Mouse (Mus musculus): ENCODE data around the gene Exoc6b. TPM values are rescaled to one million over a fixed set of nuclear protein-coding genes. Genes with fewer than 3 reads are reported as not detected.
"Not testable (repeated sequence)": the region's sequence is repeated elsewhere in the genome, so short reads cannot be mapped to it uniquely, and the experiment has no call there.

The Exoc6b gene
- 46.8 and 52.2 TPM in 2 replicates for polyA plus RNA-seq (2015; fragmentation: Nextera tagmentation; extraction: Ambion mirVana)

- no peaks in the 10 kb centered on the region for H3K36me3 ChIP-seq
- peak within 1 kb of the TSS; percentile 90 for H3K27ac ChIP-seq
- 1% methylated on average over 63 of the region's 63 CpGs for WGBS
- H3K9me3 ChIP-seq, result no peaks in the 10 kb centered on the region
- peaks cover 27% of the 10 kb centered on the region for H3K4me1 ChIP-seq (replicated peaks)
- H3K9ac ChIP-seq (replicated peaks), result peak within 1 kb of the TSS; percentile 93
- H3K27me3 ChIP-seq, result peaks cover 6% of the 10 kb centered on the region; the same call in 1 of the 2 replicates
- peak within 1 kb of the TSS; percentile 72 for H3K4me2 ChIP-seq (replicated peaks)
- peak within 1 kb of the TSS; percentile 94 for H3K4me3 ChIP-seq (replicated peaks)
- peak; percentile 95 for ATAC-seq
Observed at GRCm38 (mm10) chr6:85069023-85069985, at the start of gene Exoc6b. Gene Exoc6b, minus strand, starts transcription at chr6:85069513.

GRCm38 (mm10) chr6:85117545-85118511 is 48.5 kb upstream of the Exoc6b start:
- 50% methylated on average over 11 of the region's 11 CpGs for WGBS
- peak; percentile 50; the same call in 1 of the 2 replicates for ATAC-seq
- H3K36me3 ChIP-seq; H3K4me2 ChIP-seq (replicated peaks); H3K9me3 ChIP-seq; H3K4me1 ChIP-seq (replicated peaks); H3K9ac ChIP-seq (replicated peaks); H3K27me3 ChIP-seq; H3K4me3 ChIP-seq (replicated peaks); H3K27ac ChIP-seq: not testable (repeated sequence)

- Histone ChIP-seq H3K27ac (no peak overlapping the region), H3K4me3 (replicated peaks) (no peak overlapping the region), H3K27me3 (no peaks in the 10 kb centered on the region), H3K9ac (replicated peaks) (no peak overlapping the region), H3K36me3 (no peaks in the 10 kb centered on the region), H3K9me3 (no peaks in the 10 kb centered on the region), H3K4me1 (replicated peaks) (no peaks in the 10 kb centered on the region), H3K4me2 (replicated peaks) (no peak overlapping the region)
- no peak for ATAC-seq
- 88% methylated on average over 10 of the region's 10 CpGs for WGBS
Observed at GRCm38 (mm10) chr6:85105033-85105615, 35.8 kb upstream of the Exoc6b start.

- no peak overlapping the region for H3K4me3 ChIP-seq (replicated peaks)
- 94% methylated on average over 3 of the region's 3 CpGs for WGBS
- no peak overlapping the region for H3K9ac ChIP-seq (replicated peaks)
- H3K36me3 ChIP-seq, result no peaks in the 10 kb centered on the region
- no peaks in the 10 kb centered on the region for H3K27me3 ChIP-seq
- no peaks in the 10 kb centered on the region for H3K9me3 ChIP-seq
- H3K4me1 ChIP-seq (replicated peaks), result no peaks in the 10 kb centered on the region
- H3K4me2 ChIP-seq (replicated peaks), result no peak overlapping the region
- H3K27ac ChIP-seq, result no peak overlapping the region
- no peak for ATAC-seq
Observed at GRCm38 (mm10) chr6:85103321-85103720, 34.0 kb upstream of the Exoc6b start.

GRCm38 (mm10) chr6:85096441-85096840 is 27.1 kb upstream of the Exoc6b start:
- Histone ChIP-seq H3K36me3 (no peaks in the 10 kb centered on the region), H3K4me2 (replicated peaks) (no peak overlapping the region), H3K27me3 (no peaks in the 10 kb centered on the region), H3K9me3 (no peaks in the 10 kb centered on the region), H3K27ac (no peak overlapping the region), H3K9ac (replicated peaks) (no peak overlapping the region), H3K4me3 (replicated peaks) (no peak overlapping the region), H3K4me1 (replicated peaks) (no peaks in the 10 kb centered on the region)
- no peak for ATAC-seq
- 77% methylated on average over 2 of the region's 2 CpGs for WGBS

- Histone ChIP-seq H3K27ac (no peak overlapping the region), H3K9ac (replicated peaks) (no peak overlapping the region), H3K4me1 (replicated peaks) (no peaks in the 10 kb centered on the region), H3K4me2 (replicated peaks) (no peak overlapping the region), H3K27me3 (no peaks in the 10 kb centered on the region), H3K36me3 (no peaks in the 10 kb centered on the region), H3K4me3 (replicated peaks) (no peak overlapping the region), H3K9me3 (no peaks in the 10 kb centered on the region)
- ATAC-seq, result no peak
- 82% methylated on average over 4 of the region's 4 CpGs for WGBS
Observed at GRCm38 (mm10) chr6:85087425-85087824, 18.1 kb upstream of the Exoc6b start.

GRCm38 (mm10) chr6:85086645-85087044 is 17.3 kb upstream of the Exoc6b start:
- Histone ChIP-seq H3K4me3 (replicated peaks) (no peak overlapping the region), H3K4me2 (replicated peaks) (no peak overlapping the region), H3K4me1 (replicated peaks) (no peaks in the 10 kb centered on the region), H3K36me3 (no peaks in the 10 kb centered on the region), H3K27me3 (no peaks in the 10 kb centered on the region), H3K27ac (no peak overlapping the region), H3K9me3 (no peaks in the 10 kb centered on the region), H3K9ac (replicated peaks) (no peak overlapping the region)
- WGBS, result 68% methylated on average over 3 of the region's 3 CpGs
- ATAC-seq, result no peak

- H3K4me2 ChIP-seq (replicated peaks); H3K4me1 ChIP-seq (replicated peaks); H3K9ac ChIP-seq (replicated peaks); H3K9me3 ChIP-seq; H3K36me3 ChIP-seq; H3K27ac ChIP-seq; ATAC-seq; H3K27me3 ChIP-seq; H3K4me3 ChIP-seq (replicated peaks): not testable (repeated sequence)
- WGBS, result 85% methylated on average over 29 of the region's 29 CpGs
Observed at GRCm38 (mm10) chr6:85076179-85076720, 6.9 kb upstream of the Exoc6b start.

- Histone ChIP-seq H3K27me3 (peaks cover 6% of the 10 kb centered on the region; the same call in 1 of the 2 replicates), H3K9me3 (no peaks in the 10 kb centered on the region), H3K4me1 (replicated peaks) (peaks cover 7% of the 10 kb centered on the region), H3K4me2 (replicated peaks) (no peak overlapping the region), H3K36me3 (no peaks in the 10 kb centered on the region), H3K9ac (replicated peaks) (no peak overlapping the region), H3K27ac (no peak overlapping the region), H3K4me3 (replicated peaks) (no peak overlapping the region)
- WGBS, result 6% methylated on average over 2 of the region's 2 CpGs
- no peak for ATAC-seq
Observed at GRCm38 (mm10) chr6:85074996-85075395, 5.7 kb upstream of the Exoc6b start.

GRCm38 (mm10) chr6:85068322-85069022 is 841 bp downstream of the Exoc6b start:
- ATAC-seq, result peak; percentile 8; the same call in 1 of the 2 replicates
- Histone ChIP-seq H3K9ac (replicated peaks) (peak overlapping the region; percentile 93), H3K4me2 (replicated peaks) (peak overlapping the region; percentile 72), H3K9me3 (no peaks in the 10 kb centered on the region), H3K27ac (peak overlapping the region; percentile 90), H3K36me3 (no peaks in the 10 kb centered on the region), H3K27me3 (peaks cover 6% of the 10 kb centered on the region; the same call in 1 of the 2 replicates), H3K4me3 (replicated peaks) (peak overlapping the region; percentile 94), H3K4me1 (replicated peaks) (peaks cover 27% of the 10 kb centered on the region)
- 4% methylated on average over 17 of the region's 17 CpGs for WGBS

- no peaks in the 10 kb centered on the region; the same call in 1 of the 2 replicates for H3K36me3 ChIP-seq
- WGBS, result 77% methylated on average over 1 of the region's 1 CpGs
- no peaks in the 10 kb centered on the region for H3K4me1 ChIP-seq (replicated peaks)
- H3K27ac ChIP-seq, result no peak overlapping the region
- no peak for ATAC-seq
- no peak overlapping the region for H3K4me2 ChIP-seq (replicated peaks)
- no peaks in the 10 kb centered on the region for H3K27me3 ChIP-seq
- H3K4me3 ChIP-seq (replicated peaks), result no peak overlapping the region
- H3K9me3 ChIP-seq, result no peaks in the 10 kb centered on the region
- H3K9ac ChIP-seq (replicated peaks), result no peak overlapping the region
Observed at GRCm38 (mm10) chr6:85057641-85058040, 11.7 kb downstream of the Exoc6b start.

Measured in midbrain, embryonic 13.5 days (tissue).